Mouse (Mus musculus): ENCODE measurements around the gene Cgnl1.

GRCm38 (mm10) chr9:71606296-71607057 is 164.9 kb downstream of the Cgnl1 start:
- no peak for TF ChIP-seq CTCF (IDR thresholded peaks at IDR 0.05; ENCODE audit: borderline replicate concordance, insufficient read depth, low read length)
- TF ChIP-seq POLR2A (IDR thresholded peaks at IDR 0.05; ENCODE audit: low read depth, low read length) = no peak

Data from embryonic fibroblast, embryonic 13.5 days (primary cell).